ENCODE assay signal across 20 mouse cellular contexts in the genomic region with DNA sequence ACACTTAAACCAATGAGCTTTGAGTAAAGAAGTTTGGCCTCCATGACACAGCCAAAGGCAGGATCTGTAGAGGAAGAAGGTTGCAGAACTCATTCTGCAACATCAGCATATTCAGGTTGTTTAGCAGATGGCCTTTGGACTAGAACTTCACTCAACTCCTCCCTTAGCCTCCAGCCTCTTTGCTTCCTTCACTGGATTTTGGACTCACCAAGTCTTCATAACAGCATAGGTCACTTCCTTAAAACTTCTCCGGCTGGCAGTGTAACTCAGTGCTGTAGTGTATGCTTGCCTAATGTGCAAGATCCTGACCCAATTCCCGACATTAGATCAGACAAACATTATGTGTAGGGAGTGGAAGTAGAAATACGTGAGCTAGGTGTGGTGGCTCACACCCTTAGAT. TPM values are rescaled to one million over a fixed set of nuclear protein-coding genes. Genes with fewer than 3 reads are reported as not detected.
DNase-seq lines count a peak whose midpoint lies in the region; ATAC-seq and TF ChIP-seq lines count a peak whose summit lies in the region.
"Had no signal": no experiment of that assay in that cellular context is flagged by ENCODE, and none has a peak within 500 bp of the region (broad histone marks: within the 10 kb centered on the region; RNA-seq: fewer than 3 reads in every experiment).

No protein-coding gene starts in this region.

- no peak overlapping the region for H3K4me2 ChIP-seq in intestine, embryonic 15.5 days (replicated peaks)
- H3K4me2 ChIP-seq: forebrain, embryonic 13.5 days; heart, embryonic 11.5 days; limb, embryonic 15.5 days; lung, embryonic 15.5 days; neural tube, embryonic 15.5 days had no signal

- no peak overlapping the region for H3K4me3 ChIP-seq in kidney, adult 2 months (ENCODE audit: insufficient read depth, low read depth, low read length)
- H3K4me3 ChIP-seq in ES-Bruce4 (ENCODE audit: low read depth, low read length), result no peak overlapping the region
- H3K4me3 ChIP-seq in intestine, embryonic 15.5 days (replicated peaks), result no peak overlapping the region
- H3K4me3 ChIP-seq: forebrain, embryonic 13.5 days; gastrocnemius, adult 2 months; limb, embryonic 15.5 days; lung, embryonic 15.5 days; neural tube, embryonic 15.5 days had no signal

- H3K27me3 ChIP-seq in kidney, adult 2 months (replicated peaks; ENCODE audit: control insufficient read depth, insufficient read depth, low read length), result no peaks in the 10 kb centered on the region
- H3K27me3 ChIP-seq in ES-Bruce4 (ENCODE audit: control insufficient read depth, insufficient read depth, low read length, poor library complexity, severe bottlenecking), result no peaks in the 10 kb centered on the region
- no peaks in the 10 kb centered on the region for H3K27me3 ChIP-seq in intestine, embryonic 15.5 days (replicated peaks)
- H3K27me3 ChIP-seq: limb, embryonic 15.5 days; lung, embryonic 15.5 days; neural tube, embryonic 15.5 days had no signal

- no peak overlapping the region for H3K9ac ChIP-seq in ES-Bruce4 (ENCODE audit: low read depth, poor library complexity, severe bottlenecking)
- H3K9ac ChIP-seq in intestine, embryonic 15.5 days, result no peak overlapping the region
- H3K9ac ChIP-seq: forebrain, embryonic 13.5 days; limb, embryonic 15.5 days; lung, embryonic 15.5 days; neural tube, embryonic 15.5 days had no signal

- no peak for TF ChIP-seq CTCF in kidney, adult 2 months (conservative IDR thresholded peaks at IDR 0.05; ENCODE audit: insufficient read depth, insufficient read length, low read depth, low read length)
- no peak for TF ChIP-seq CTCF in ES-Bruce4 (IDR thresholded peaks at IDR 0.05; ENCODE audit: low read depth, low read length)

- H3K9me3 ChIP-seq in ES-Bruce4 (replicated peaks; ENCODE audit: control insufficient read depth, insufficient read depth, low read length, poor library complexity, severe bottlenecking), result no peaks in the 10 kb centered on the region
- H3K9me3 ChIP-seq in intestine, embryonic 15.5 days, result no peaks in the 10 kb centered on the region
- H3K9me3 ChIP-seq: forebrain, embryonic 13.5 days; limb, embryonic 15.5 days; lung, embryonic 15.5 days; neural tube, embryonic 15.5 days had no signal

- ATAC-seq in intestine, embryonic 15.5 days, result peak; percentile 83
- ATAC-seq in monocyte, adult 5-6 weeks (replicated peaks; ENCODE audit: insufficient number of reproducible peaks, low FRiP score, low TSS enrichment, poor library complexity, severe bottlenecking), result peak; percentile 47
- ATAC-seq: forebrain, embryonic 13.5 days; hindbrain, postnatal 0 days had no signal

- H3K4me1 ChIP-seq in kidney, adult 2 months (ENCODE audit: control insufficient read depth, insufficient read depth, low read length), result peaks cover 10% of the 10 kb centered on the region
- peaks cover 3% of the 10 kb centered on the region for H3K4me1 ChIP-seq in ES-Bruce4 (ENCODE audit: control insufficient read depth, insufficient read depth, low read length)
- H3K4me1 ChIP-seq in intestine, embryonic 15.5 days (replicated peaks), result peaks cover under 1% of the 10 kb centered on the region; the same call in 1 of the 2 replicates
- H3K4me1 ChIP-seq: limb, embryonic 15.5 days; lung, embryonic 15.5 days; neural tube, embryonic 15.5 days had no signal

- peak; percentile 86 for DNase-seq in kidney, adult 2 months
- DNase-seq in kidney, postnatal 10 days, result no peak
- DNase-seq in Muller cell, postnatal 12 days (ENCODE audit: inconsistent ontology term), result no peak
- no peak for DNase-seq in left cerebral cortex, postnatal 36 days (ENCODE audit: low spot score in 2 of 2)
- no peak for DNase-seq in heart, adult 8-10 months (ENCODE audit: low spot score)
- DNase-seq: adrenal gland, adult 2 months; cerebellum, adult 9-10 months; embryo, embryonic 11 days; gastrocnemius, adult 2 months; layer of hippocampus, adult 9-11 months; thymus, postnatal 25 days had no signal

- TF ChIP-seq POLR2A in kidney, adult 2 months (IDR thresholded peaks at IDR 0.05; ENCODE audit: low read depth, low read length), result no peak
- TF ChIP-seq POLR2A in ES-Bruce4 (IDR thresholded peaks at IDR 0.05; ENCODE audit: insufficient read depth, low read length), result no peak

- 58% methylated on average over 3 of the region's 3 CpGs for WGBS in kidney, adult 2 months
- 71% methylated on average over 3 of the region's 3 CpGs for WGBS in intestine, embryonic 15.5 days

- peak overlapping the region; percentile 80 for H3K27ac ChIP-seq in kidney, adult 2 months (ENCODE audit: insufficient read depth, low read depth, low read length)
- peak overlapping the region; percentile 83 for H3K27ac ChIP-seq in ES-Bruce4 (ENCODE audit: insufficient read depth, low read length)
- H3K27ac ChIP-seq in intestine, embryonic 15.5 days, result peak overlapping the region; percentile 64
- H3K27ac ChIP-seq: forebrain, embryonic 13.5 days; gastrocnemius, adult 2 months; hindbrain, postnatal 0 days; limb, embryonic 15.5 days; lung, embryonic 15.5 days; neural tube, embryonic 15.5 days had no signal

- no peaks in the 10 kb centered on the region for H3K36me3 ChIP-seq in kidney, adult 2 months (ENCODE audit: control insufficient read depth, insufficient read depth, low read length)
- no peaks in the 10 kb centered on the region for H3K36me3 ChIP-seq in ES-Bruce4 (ENCODE audit: control insufficient read depth, insufficient read depth, low read length, poor library complexity, severe bottlenecking)
- no peaks in the 10 kb centered on the region for H3K36me3 ChIP-seq in intestine, embryonic 15.5 days
- H3K36me3 ChIP-seq: limb, embryonic 15.5 days; lung, embryonic 15.5 days; neural tube, embryonic 15.5 days had no signal

- TF ChIP-seq EP300 in ES-Bruce4 (IDR thresholded peaks at IDR 0.05; ENCODE audit: insufficient read depth, low read depth, low read length), result no peak

- intact Hi-C loops in left cerebral cortex, postnatal 36 days (cut with DNase I), result no loop called here

RNA-seq across cellular contexts. Expression of gene Zbed4, which starts 6.1 kb away (rescaled TPM):
- 5.2 and 5.6 TPM in 2 replicates for polyA plus RNA-seq in kidney, adult 2 months (2012; rRNA removed)
- polyA plus RNA-seq in ES-Bruce4 (2011; ENCODE audit: insufficient read depth, insufficient read length, low read depth, missing spikeins), result 36.9 and 44.5 TPM in 2 replicates
- polyA plus RNA-seq in intestine, embryonic 15.5 days (2015; fragmentation: Nextera tagmentation; extraction: Ambion mirVana), result 14.0 and 14.7 TPM in 2 replicates
- 16.3 to 28.2 TPM (median 20.2 TPM) in 3 replicates for total RNA-seq in monocyte, adult 5-6 weeks (2017)
- 10 to 100 TPM in 1 of 2 experiments, 1 to 10 TPM in 1; 9.8 to 11.4 TPM for total RNA-seq in left cerebral cortex, postnatal 36 days (2021)
- total RNA-seq in heart, adult 8-10 months (2022), result 10 to 100 TPM in 1 of 4 experiments, 1 to 10 TPM in 3; 6.6 to 11.4 (median 8.3) TPM

RNA-seq across cellular contexts. Expression of gene Brd1, which starts 11.3 kb away (rescaled TPM):
- polyA plus RNA-seq in kidney, adult 2 months (2012; rRNA removed), result 11.0 and 11.6 TPM in 2 replicates
- 85.9 and 86.2 TPM in 2 replicates for polyA plus RNA-seq in ES-Bruce4 (2011; ENCODE audit: insufficient read depth, insufficient read length, low read depth, missing spikeins)
- polyA plus RNA-seq in intestine, embryonic 15.5 days (2015; fragmentation: Nextera tagmentation; extraction: Ambion mirVana), result 17.1 and 17.2 TPM in 2 replicates
- total RNA-seq in monocyte, adult 5-6 weeks (2017), result 81.7 to 95.3 TPM (median 82.8 TPM) in 3 replicates
- 10 to 100 TPM; 50.7 to 55.8 TPM for total RNA-seq in left cerebral cortex, postnatal 36 days (2021)
- total RNA-seq in heart, adult 8-10 months (2022), result 10 to 100 TPM; 26.5 to 29.6 (median 28.6) TPM
